Mouse (Mus musculus): ENCODE results near the gene Siah1a. TPM values are rescaled to one million over a fixed set of nuclear protein-coding genes. Genes with fewer than 3 reads are reported as not detected.

The Siah1a gene
- total and polyA plus RNA-seq, 2 experiments from 2014 or later = 63.3 to 72.7 TPM

DNA sequence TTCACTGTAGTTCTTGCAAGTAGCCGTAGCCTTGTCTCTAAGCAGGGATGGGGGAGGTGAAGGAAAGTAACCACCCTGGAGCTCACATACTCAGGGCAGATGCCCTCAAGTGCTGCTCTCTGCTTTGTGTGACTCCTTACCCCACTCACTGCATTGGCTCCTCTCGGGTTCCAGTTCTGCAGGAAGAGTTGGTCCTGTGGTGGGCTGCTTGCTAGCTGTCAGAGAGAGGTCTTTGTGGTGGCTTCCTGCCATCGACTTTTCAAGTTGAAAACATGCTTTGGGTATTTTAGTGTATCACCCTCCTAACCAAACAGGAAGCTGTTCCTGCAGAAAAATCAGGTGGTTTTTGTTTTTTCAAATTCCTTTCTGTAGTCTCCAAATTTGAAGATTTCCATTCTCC, 59.1 kb downstream of the Siah1a start:
- 87% methylated on average over 3 of the region's 3 CpGs for WGBS
- no peak for ATAC-seq (ENCODE audit: low FRiP score)

More for the DNA sequence above, 59.1 kb downstream of the Siah1a start:
- Histone ChIP-seq H3K27ac (ENCODE audit: low read depth, low read length) (no peak overlapping the region), H3K4me1 (ENCODE audit: insufficient read depth, low read length) (no peaks in the 10 kb centered on the region), H3K9me3 (ENCODE audit: low read length) (no peaks in the 10 kb centered on the region), H3K4me2 (ENCODE audit: low read depth, low read length, poor library complexity, severe bottlenecking) (no peak overlapping the region), H3K27me3 (ENCODE audit: insufficient read depth, low read length) (no peaks in the 10 kb centered on the region), H3K9ac (replicated peaks; ENCODE audit: low read length, poor library complexity, severe bottlenecking) (no peak overlapping the region), H3K36me3 (ENCODE audit: insufficient read depth, low read length) (no peaks in the 10 kb centered on the region; the same call in 1 of the 2 replicates), H3K4me3 (ENCODE audit: low read depth, low read length) (no peak overlapping the region)
- no peak for TF ChIP-seq CTCF (IDR thresholded peaks at IDR 0.05)
- DNase-seq (ENCODE audit: low spot score) = no peak

Other genes starting within 250 kb of the Siah1a start
- gene Abcc12, start 165.2 kb downstream of the Siah1a start, total RNA-seq (2014; rRNA removed) = 0.11 and 0.61 TPM in 2 replicates
- 0.12 and 0.18 TPM in 2 replicates for gene Abcc12, start 165.2 kb downstream of the Siah1a start, polyA plus RNA-seq (2015; fragmentation: Nextera tagmentation; extraction: Ambion mirVana)
- gene Lonp2, start 121.9 kb downstream of the Siah1a start, total RNA-seq (2014; rRNA removed) = 51.2 and 55.2 TPM in 2 replicates
- 62.5 TPM in 2 replicates for gene Lonp2, start 121.9 kb downstream of the Siah1a start, polyA plus RNA-seq (2015; fragmentation: Nextera tagmentation; extraction: Ambion mirVana)
- 1.5 and 1.9 TPM in 2 replicates for gene Gm10638, start 235 bp downstream of the Siah1a start, total RNA-seq (2014; rRNA removed)
- gene Gm10638, start 235 bp downstream of the Siah1a start, polyA plus RNA-seq (2015; fragmentation: Nextera tagmentation; extraction: Ambion mirVana) = 6.1 TPM in 2 replicates
- 16.0 and 16.8 TPM in 2 replicates for gene N4bp1, start 139.3 kb upstream of the Siah1a start, total RNA-seq (2014; rRNA removed)
- 4.7 and 5.8 TPM in 2 replicates for gene N4bp1, start 139.3 kb upstream of the Siah1a start, polyA plus RNA-seq (2015; fragmentation: Nextera tagmentation; extraction: Ambion mirVana)

All from midbrain, postnatal 0 days (tissue).